Mouse (Mus musculus) gastrocnemius, postnatal 25 days (tissue): ENCODE measurements around the gene Gm10570. TPM values are rescaled to one million over a fixed set of nuclear protein-coding genes. Genes with fewer than 3 reads are reported as not detected.

Experiments
- DNase-seq: peaks from one replicate; pipeline ENCODE4 v3.0.0; 2022
- long read RNA-seq, 2 experiments: library from polyadenylated mRNA; stranded (forward); transcript quantifications; one replicate each; pipeline ENCODE4 v2.0.0; 2021
- total RNA-seq, 2 experiments: library from RNA; stranded (reverse); gene quantifications; 1 replicate in 1 of 2; 2 replicates in 1 of 2; pipeline ENCODE4 v1.2.3; 2021

Gm10570 gene
- not detected for total RNA-seq
- long read RNA-seq, experiment 1, partial matches to known transcripts: 0 of 2 reads
- long read RNA-seq, experiment 1, other reads (novel, unspliced or antisense): 2 of 2 reads
- long read RNA-seq, experiment 2: 0 reads

- peak; percentile 77 for DNase-seq
Observed at GRCm38 (mm10) chr4:130308231-130309081, at the start of gene Gm10570, which contains the start of gene Fabp3. TSS of gene Gm10570 (minus strand) at chr4:130308674. TSS of gene Fabp3 (plus strand) at chr4:130308595.

- DNase-seq: no peak
Observed at GRCm38 (mm10) chr4:130357946-130358345, 49.5 kb upstream of the Gm10570 start.

- DNase-seq: no peak
Observed at GRCm38 (mm10) chr4:130352588-130352987, 44.1 kb upstream of the Gm10570 start.

- DNase-seq: no peak
Observed at GRCm38 (mm10) chr4:130350690-130351422, 42.4 kb upstream of the Gm10570 start.

- DNase-seq: no peak
Observed at GRCm38 (mm10) chr4:130349666-130350065, 41.2 kb upstream of the Gm10570 start.

- DNase-seq: peak; percentile 16
Observed at GRCm38 (mm10) chr4:130341691-130342090, 33.2 kb upstream of the Gm10570 start.

GRCm38 (mm10) chr4:130335867-130336266 is 27.4 kb upstream of the Gm10570 start:
- DNase-seq: no peak

GRCm38 (mm10) chr4:130327366-130327765 is 18.9 kb upstream of the Gm10570 start:
- DNase-seq: no peak

- no peak for DNase-seq
Observed at GRCm38 (mm10) chr4:130325446-130325845, 17.0 kb upstream of the Gm10570 start.

GRCm38 (mm10) chr4:130323607-130324006 is 15.1 kb upstream of the Gm10570 start:
- DNase-seq: no peak

GRCm38 (mm10) chr4:130323165-130323564 is 14.7 kb upstream of the Gm10570 start:
- no peak for DNase-seq

- DNase-seq: no peak
Observed at GRCm38 (mm10) chr4:130322567-130322966, 14.1 kb upstream of the Gm10570 start.

GRCm38 (mm10) chr4:130321640-130322039 is 13.2 kb upstream of the Gm10570 start:
- DNase-seq: no peak

- DNase-seq: no peak
Observed at GRCm38 (mm10) chr4:130319564-130319963, 11.1 kb upstream of the Gm10570 start.

GRCm38 (mm10) chr4:130318122-130318521 is 9.6 kb upstream of the Gm10570 start:
- DNase-seq: no peak

- DNase-seq: no peak
Observed at GRCm38 (mm10) chr4:130316691-130317090, 8.2 kb upstream of the Gm10570 start.

- no peak for DNase-seq
Observed at GRCm38 (mm10) chr4:130315771-130316527, 7.5 kb upstream of the Gm10570 start.

- DNase-seq: no peak
Observed at GRCm38 (mm10) chr4:130313552-130313951, 5.1 kb upstream of the Gm10570 start.

GRCm38 (mm10) chr4:130312526-130312925 is 4.1 kb upstream of the Gm10570 start:
- DNase-seq: peak; percentile 47

GRCm38 (mm10) chr4:130309254-130309653 is 780 bp upstream of the Gm10570 start:
- no peak for DNase-seq

- peak; percentile 50 for DNase-seq
Observed at GRCm38 (mm10) chr4:130307851-130308230, 633 bp downstream of the Gm10570 start.
